Mouse (Mus musculus) cortical plate, adult 2 months (tissue): ENCODE measurements around the gene Oprm1. TPM values are rescaled to one million over a fixed set of nuclear protein-coding genes. Genes with fewer than 3 reads are reported as not detected.
"Not testable (repeated sequence)": the region's sequence is repeated elsewhere in the genome, so short reads cannot be mapped to it uniquely, and the experiment has no call there.

Experiments
- H3K27ac ChIP-seq: fragments of 200-500 bp; 2 replicates; pipeline ENCODE4 v1.5.1; 2012; ENCODE audit warnings: low read length, control low read depth, inconsistent platforms; ENCODE audit not compliant: insufficient read depth
- H3K4me1 ChIP-seq: fragments of 200-500 bp; 2 replicates; pipeline ENCODE4 v1.6.1; 2011; ENCODE audit warnings: low read length; ENCODE audit not compliant: control insufficient read depth, insufficient read depth
- H3K4me3 ChIP-seq: fragments of 200-500 bp; 2 replicates; pipeline ENCODE4 v1.5.1; 2011; ENCODE audit warnings: mild to moderate bottlenecking, low read length, control low read depth; ENCODE audit not compliant: insufficient read depth
- CTCF ChIP-seq: fragments of 200-500 bp; IDR thresholded peaks from 2 replicates; pipeline ENCODE4 v1.5.1; 2011; ENCODE audit warnings: mild to moderate bottlenecking, control low read depth, low read length; ENCODE audit not compliant: insufficient read depth; ENCODE audit errors: extremely low read depth
- POLR2A ChIP-seq: fragments of 200-500 bp; IDR thresholded peaks from 2 replicates; pipeline ENCODE4 v1.6.1; 2011; ENCODE audit warnings: mild to moderate bottlenecking, low read length, control low read depth; ENCODE audit not compliant: insufficient read depth; ENCODE audit errors: extremely low read depth
- polyA plus RNA-seq: library from polyadenylated mRNA; depleted of rRNA; stranded (reverse); fragments of >200 nt; gene quantifications from 2 replicates; pipeline ENCODE4 v1.2.3, GENCODE M21; 2012

Oprm1 gene
- polyA plus RNA-seq, 1 experiment, result 0.94 TPM

- TF ChIP-seq CTCF, result no peak
- no peak for TF ChIP-seq POLR2A
- no peak overlapping the region for H3K27ac ChIP-seq
- H3K4me1 ChIP-seq, result no peaks in the 10 kb centered on the region
- no peak overlapping the region for H3K4me3 ChIP-seq
Observed at GRCm38 (mm10) chr10:6987399-6988098, 229.2 kb downstream of the Oprm1 start.

GRCm38 (mm10) chr10:6988555-6988954 lies 230.2 kb downstream of the Oprm1 start:
- no peak overlapping the region for H3K4me3 ChIP-seq
- no peak overlapping the region for H3K27ac ChIP-seq
- H3K4me1 ChIP-seq, result no peaks in the 10 kb centered on the region
- TF ChIP-seq POLR2A (no peak), CTCF (no peak)

- no peak for TF ChIP-seq CTCF
- TF ChIP-seq POLR2A, result no peak
- no peaks in the 10 kb centered on the region for H3K4me1 ChIP-seq
- H3K4me3 ChIP-seq, result no peak overlapping the region
- H3K27ac ChIP-seq, result no peak overlapping the region
Observed at GRCm38 (mm10) chr10:6996895-6997294, 238.6 kb downstream of the Oprm1 start.

GRCm38 (mm10) chr10:6998576-6999250 lies 240.4 kb downstream of the Oprm1 start:
- Histone ChIP-seq H3K27ac (no peak overlapping the region), H3K4me3 (no peak overlapping the region), H3K4me1 (no peaks in the 10 kb centered on the region)
- TF ChIP-seq POLR2A, result no peak
- TF ChIP-seq CTCF, result no peak

- H3K27ac ChIP-seq, result no peak overlapping the region
- no peak overlapping the region for H3K4me3 ChIP-seq
- H3K4me1 ChIP-seq, result no peaks in the 10 kb centered on the region
- TF ChIP-seq POLR2A, result no peak
Observed at GRCm38 (mm10) chr10:6999355-6999754, 241.0 kb downstream of the Oprm1 start.

- not testable (repeated sequence) for H3K27ac ChIP-seq, H3K4me1 ChIP-seq, H3K4me3 ChIP-seq
Observed at GRCm38 (mm10) chr10:7003898-7004297, 245.6 kb downstream of the Oprm1 start.

GRCm38 (mm10) chr10:7004980-7005538 lies 246.8 kb downstream of the Oprm1 start:
- Histone ChIP-seq H3K27ac (no peak overlapping the region), H3K4me1 (no peaks in the 10 kb centered on the region), H3K4me3 (no peak overlapping the region)
- TF ChIP-seq CTCF (no peak), POLR2A (no peak)

- TF ChIP-seq CTCF (no peak), POLR2A (no peak)
- Histone ChIP-seq H3K4me3 (no peak overlapping the region), H3K27ac (no peak overlapping the region), H3K4me1 (no peaks in the 10 kb centered on the region)
Observed at GRCm38 (mm10) chr10:7010543-7010942, 252.2 kb downstream of the Oprm1 start.

- Histone ChIP-seq H3K4me1 (no peaks in the 10 kb centered on the region), H3K27ac (no peak overlapping the region), H3K4me3 (no peak overlapping the region)
- no peak for TF ChIP-seq CTCF
- no peak for TF ChIP-seq POLR2A
Observed at GRCm38 (mm10) chr10:7015199-7015598, 256.9 kb downstream of the Oprm1 start.

GRCm38 (mm10) chr10:7019781-7020386 lies 261.6 kb downstream of the Oprm1 start:
- Histone ChIP-seq H3K27ac (no peak overlapping the region), H3K4me3 (no peak overlapping the region), H3K4me1 (no peaks in the 10 kb centered on the region)
- TF ChIP-seq CTCF, result no peak
- TF ChIP-seq POLR2A, result no peak
